Comparison of ENCODE assay signal across 9 mouse cellular contexts in genomic region chr17:24513609-24514008, GRCm38 (mm10). TPM values are rescaled to one million over a fixed set of nuclear protein-coding genes. Genes with fewer than 3 reads are reported as not detected.
DNase-seq lines count a peak whose midpoint lies in the region; ATAC-seq and TF ChIP-seq lines count a peak whose summit lies in the region.
"Had no signal": no experiment of that assay in that cellular context is flagged by ENCODE, and none has a peak within 500 bp of the region (broad histone marks: within the 10 kb centered on the region; RNA-seq: fewer than 3 reads in every experiment).

No protein-coding gene starts in this region.

- H3K4me1 ChIP-seq in midbrain, embryonic 11.5 days (ENCODE audit: control insufficient read depth, insufficient read depth, low read length) = no peaks in the 10 kb centered on the region
- no peaks in the 10 kb centered on the region for H3K4me1 ChIP-seq in midbrain, embryonic 10.5 days
- no peaks in the 10 kb centered on the region; the same call in 1 of the 2 replicates for H3K4me1 ChIP-seq in heart, adult 2 months (ENCODE audit: control insufficient read depth, insufficient read depth, low read length)
- no peaks in the 10 kb centered on the region for H3K4me1 ChIP-seq in kidney, adult 2 months (ENCODE audit: control insufficient read depth, insufficient read depth, low read length)
- no peaks in the 10 kb centered on the region for H3K4me1 ChIP-seq in liver, adult 2 months (ENCODE audit: control insufficient read depth, insufficient read depth, low read length)
- no peaks in the 10 kb centered on the region; the same call in 1 of the 2 replicates for H3K4me1 ChIP-seq in neural tube, embryonic 12.5 days
- H3K4me1 ChIP-seq: limb, embryonic 12.5 days had no signal

- no peaks in the 10 kb centered on the region for H3K79me2 ChIP-seq in heart, adult 2 months (replicated peaks; ENCODE audit: control insufficient read depth, insufficient read depth, low read length)
- H3K79me2 ChIP-seq in liver, adult 2 months (ENCODE audit: control insufficient read depth, insufficient read depth, low read length) = no peaks in the 10 kb centered on the region

- peaks cover 30% of the 10 kb centered on the region for H3K36me3 ChIP-seq in midbrain, embryonic 11.5 days (ENCODE audit: control insufficient read depth, insufficient read depth, low read length)
- H3K36me3 ChIP-seq in midbrain, embryonic 10.5 days = peaks cover 100% of the 10 kb centered on the region
- no peaks in the 10 kb centered on the region for H3K36me3 ChIP-seq in heart, adult 2 months (ENCODE audit: control insufficient read depth, insufficient read depth, low read length)
- H3K36me3 ChIP-seq in kidney, adult 2 months (ENCODE audit: control insufficient read depth, insufficient read depth, low read length) = no peaks in the 10 kb centered on the region
- peaks cover 17% of the 10 kb centered on the region for H3K36me3 ChIP-seq in liver, adult 2 months (ENCODE audit: control insufficient read depth, insufficient read depth, low read length)
- H3K36me3 ChIP-seq in neural tube, embryonic 12.5 days = peaks cover 93% of the 10 kb centered on the region

- TF ChIP-seq POLR2A in heart, adult 2 months (IDR thresholded peaks at IDR 0.05; ENCODE audit: insufficient read depth, low read depth, low read length) = no peak
- TF ChIP-seq POLR2A in kidney, adult 2 months (IDR thresholded peaks at IDR 0.05; ENCODE audit: low read depth, low read length) = no peak
- TF ChIP-seq POLR2A in liver, adult 2 months (IDR thresholded peaks at IDR 0.05; ENCODE audit: extremely low read depth, insufficient read depth, low read length) = no peak

- intact Hi-C loops in heart, adult 2 months (cut with DNase I) = loop anchor here (2.0 to 5.0 kb wide), 2 partner anchors 19 to 36 kb away; partner anchors contain the start of gene Mlst8

- H3K9ac ChIP-seq in midbrain, embryonic 11.5 days (ENCODE audit: low read length) = no peak overlapping the region
- no peak overlapping the region for H3K9ac ChIP-seq in heart, adult 2 months (ENCODE audit: low read depth, low read length)
- H3K9ac ChIP-seq in liver, adult 2 months (ENCODE audit: low read depth, low read length) = no peak overlapping the region
- no peak overlapping the region for H3K9ac ChIP-seq in neural tube, embryonic 12.5 days
- H3K9ac ChIP-seq: limb, embryonic 12.5 days had no signal

- 59% methylated on average over 5 of the region's 5 CpGs for WGBS in midbrain, embryonic 11.5 days
- 64% methylated on average over 5 of the region's 5 CpGs for WGBS in midbrain, embryonic 10.5 days
- 47% methylated on average over 5 of the region's 5 CpGs for WGBS in heart, adult 2 months
- WGBS in kidney, adult 2 months = 47% methylated on average over 5 of the region's 5 CpGs
- 73% methylated on average over 5 of the region's 5 CpGs for WGBS in liver, adult 2 months
- 64% methylated on average over 5 of the region's 5 CpGs for WGBS in neural tube, embryonic 12.5 days

- no peak overlapping the region for H3K27ac ChIP-seq in midbrain, embryonic 11.5 days (ENCODE audit: low read depth, low read length)
- no peak overlapping the region for H3K27ac ChIP-seq in midbrain, embryonic 10.5 days (replicated peaks)
- H3K27ac ChIP-seq in heart, adult 2 months = peak overlapping the region; percentile 82
- H3K27ac ChIP-seq in kidney, adult 2 months (ENCODE audit: insufficient read depth, low read depth, low read length) = no peak overlapping the region
- no peak overlapping the region for H3K27ac ChIP-seq in liver, adult 2 months (replicated peaks; ENCODE audit: insufficient read depth, low read depth, low read length)
- H3K27ac ChIP-seq in neural tube, embryonic 12.5 days = no peak overlapping the region
- H3K27ac ChIP-seq: limb, embryonic 12.5 days had no signal

- peak; percentile 58 for ATAC-seq in midbrain, embryonic 11.5 days (ENCODE audit: low FRiP score)
- ATAC-seq in neural tube, embryonic 12.5 days (ENCODE audit: low FRiP score, low read depth) = no peak

- no peak overlapping the region for H3K4me3 ChIP-seq in midbrain, embryonic 11.5 days (ENCODE audit: low read depth, low read length)
- no peak overlapping the region for H3K4me3 ChIP-seq in midbrain, embryonic 10.5 days
- peak overlapping the region; percentile 41; the same call in 1 of the 2 replicates for H3K4me3 ChIP-seq in heart, adult 2 months
- H3K4me3 ChIP-seq in kidney, adult 2 months (ENCODE audit: insufficient read depth, low read depth, low read length) = no peak overlapping the region
- H3K4me3 ChIP-seq in liver, adult 2 months (ENCODE audit: insufficient read depth, low read depth, low read length) = no peak overlapping the region
- H3K4me3 ChIP-seq in neural tube, embryonic 12.5 days = no peak overlapping the region
- H3K4me3 ChIP-seq: limb, embryonic 12.5 days had no signal

- TF ChIP-seq CTCF in heart, adult 2 months (IDR thresholded peaks at IDR 0.05) = peak; percentile 87
- TF ChIP-seq CTCF in kidney, adult 2 months (conservative IDR thresholded peaks at IDR 0.05; ENCODE audit: insufficient read depth, insufficient read length, low read depth, low read length) = peak; percentile 71
- TF ChIP-seq CTCF in liver, adult 2 months (IDR thresholded peaks at IDR 0.05; ENCODE audit: low read depth, low read length) = peak; percentile 63

- H3K4me2 ChIP-seq in midbrain, embryonic 11.5 days = no peak overlapping the region
- H3K4me2 ChIP-seq in neural tube, embryonic 12.5 days (replicated peaks) = 0 out of 2 replicates have a peak overlapping the region, but pooled peaks have one; percentile 7
- H3K4me2 ChIP-seq: limb, embryonic 12.5 days had no signal

- H3K27me3 ChIP-seq in midbrain, embryonic 11.5 days (ENCODE audit: control insufficient read depth, insufficient read depth, low read length) = no peaks in the 10 kb centered on the region
- no peaks in the 10 kb centered on the region for H3K27me3 ChIP-seq in midbrain, embryonic 10.5 days (ENCODE audit: low read depth, poor library complexity, severe bottlenecking)
- no peaks in the 10 kb centered on the region for H3K27me3 ChIP-seq in heart, adult 2 months (ENCODE audit: control insufficient read depth, insufficient read depth, low read length)
- H3K27me3 ChIP-seq in kidney, adult 2 months (replicated peaks; ENCODE audit: control insufficient read depth, insufficient read depth, low read length) = no peaks in the 10 kb centered on the region
- no peaks in the 10 kb centered on the region for H3K27me3 ChIP-seq in liver, adult 2 months (ENCODE audit: control insufficient read depth, insufficient read depth, low read length)
- H3K27me3 ChIP-seq in neural tube, embryonic 12.5 days (replicated peaks) = no peaks in the 10 kb centered on the region
- H3K27me3 ChIP-seq: limb, embryonic 12.5 days had no signal

- H3K9me3 ChIP-seq in midbrain, embryonic 11.5 days (ENCODE audit: control insufficient read depth, low read length) = no peaks in the 10 kb centered on the region
- no peaks in the 10 kb centered on the region for H3K9me3 ChIP-seq in midbrain, embryonic 10.5 days (replicated peaks)
- H3K9me3 ChIP-seq in neural tube, embryonic 12.5 days = no peaks in the 10 kb centered on the region
- H3K9me3 ChIP-seq: limb, embryonic 12.5 days had no signal

- peak; percentile 92 for DNase-seq in midbrain, embryonic 11.5 days (ENCODE audit: low spot score, missing footprints)
- no peak for DNase-seq in midbrain, embryonic 10.5 days (ENCODE audit: low spot score)
- DNase-seq in cerebellum, adult 9-10 months = peak; percentile 75
- DNase-seq in heart, adult 2 months = peak; percentile 49 to 65
- DNase-seq in kidney, adult 2 months = peak; percentile 75
- DNase-seq in liver, adult 2 months (ENCODE audit: extremely low read depth, low read depth, low spot score) = peak; percentile 8
- no peak for DNase-seq in spleen, adult 18-20 months

- TF ChIP-seq EP300 in heart, adult 2 months (IDR thresholded peaks at IDR 0.05; ENCODE audit: insufficient read depth, low read depth, low read length) = 0 out of 2 replicates have a peak, but pooled peaks have one; percentile 60

RNA-seq across cellular contexts. Expression of gene Traf7, which starts 14.1 kb away (rescaled TPM):
- polyA plus RNA-seq in midbrain, embryonic 11.5 days (2014; fragmentation: Nextera tagmentation; extraction: Ambion mirVana) = 67.1 and 80.8 TPM in 2 replicates
- 106 and 110 TPM in 2 replicates for polyA plus RNA-seq in midbrain, embryonic 10.5 days (2016; fragmentation: Nextera tagmentation; extraction: Ambion mirVana)
- 10 to 100 TPM; 41.9 to 46.5 TPM for total RNA-seq in heart, adult 2 months (2021)
- 93.4 and 109 TPM in 2 replicates for polyA plus RNA-seq in heart, adult 2 months (2012; rRNA removed)
- 108 and 124 TPM in 2 replicates for polyA plus RNA-seq in kidney, adult 2 months (2012; rRNA removed)
- total RNA-seq in liver, adult 2 months (2014; rRNA removed) = 13.4 and 14.4 TPM in 2 replicates
- polyA plus RNA-seq in liver, adult 2 months (2012; rRNA removed) = 25.3 and 47.5 TPM in 2 replicates
- polyA plus RNA-seq in neural tube, embryonic 12.5 days (2016; fragmentation: Nextera tagmentation; extraction: Ambion mirVana) = 83.4 and 84.0 TPM in 2 replicates

RNA-seq across cellular contexts. Expression of gene Rab26, which starts 20.4 kb away (rescaled TPM):
- 1.8 and 2.2 TPM in 2 replicates for polyA plus RNA-seq in midbrain, embryonic 11.5 days (2014; fragmentation: Nextera tagmentation; extraction: Ambion mirVana)
- polyA plus RNA-seq in midbrain, embryonic 10.5 days (2016; fragmentation: Nextera tagmentation; extraction: Ambion mirVana) = 2.1 and 2.9 TPM in 2 replicates
- under 1 TPM in 1 of 2 experiments, not detected in 1; 0.39 TPM for total RNA-seq in heart, adult 2 months (2021)
- polyA plus RNA-seq in heart, adult 2 months (2012; rRNA removed) = 0.10 and 0.12 TPM in 2 replicates
- polyA plus RNA-seq in kidney, adult 2 months (2012; rRNA removed) = 0.56 and 0.58 TPM in 2 replicates
- total RNA-seq in liver, adult 2 months (2014; rRNA removed) = 0.13 and 0.37 TPM in 2 replicates
- 0.15 and 0.40 TPM in 2 replicates for polyA plus RNA-seq in liver, adult 2 months (2012; rRNA removed)
- polyA plus RNA-seq in neural tube, embryonic 12.5 days (2016; fragmentation: Nextera tagmentation; extraction: Ambion mirVana) = 1.6 and 2.2 TPM in 2 replicates

RNA-seq across cellular contexts. Expression of gene Caskin1, which starts 25.2 kb away (rescaled TPM):
- 5.5 and 6.2 TPM in 2 replicates for polyA plus RNA-seq in midbrain, embryonic 11.5 days (2014; fragmentation: Nextera tagmentation; extraction: Ambion mirVana)
- polyA plus RNA-seq in midbrain, embryonic 10.5 days (2016; fragmentation: Nextera tagmentation; extraction: Ambion mirVana) = 6.7 and 8.5 TPM in 2 replicates
- under 1 TPM; 0.16 to 0.55 TPM for total RNA-seq in heart, adult 2 months (2021)
- polyA plus RNA-seq in heart, adult 2 months (2012; rRNA removed) = 0.23 and 0.45 TPM in 2 replicates
- polyA plus RNA-seq in kidney, adult 2 months (2012; rRNA removed) = 0.52 and 0.80 TPM in 2 replicates
- total RNA-seq in liver, adult 2 months (2014; rRNA removed) = under 0.01 and 0.18 TPM in 2 replicates
- 0.18 and 0.26 TPM in 2 replicates for polyA plus RNA-seq in liver, adult 2 months (2012; rRNA removed)
- 23.2 and 25.4 TPM in 2 replicates for polyA plus RNA-seq in neural tube, embryonic 12.5 days (2016; fragmentation: Nextera tagmentation; extraction: Ambion mirVana)

RNA-seq across cellular contexts. Expression of gene Mlst8, which starts 34.7 kb away (rescaled TPM):
- polyA plus RNA-seq in midbrain, embryonic 11.5 days (2014; fragmentation: Nextera tagmentation; extraction: Ambion mirVana) = 28.9 and 30.3 TPM in 2 replicates
- polyA plus RNA-seq in midbrain, embryonic 10.5 days (2016; fragmentation: Nextera tagmentation; extraction: Ambion mirVana) = 40.2 and 40.9 TPM in 2 replicates
- total RNA-seq in heart, adult 2 months (2021) = 10 to 100 TPM in 1 of 2 experiments, 1 to 10 TPM in 1; 8.5 to 10.7 TPM
- 28.1 and 42.0 TPM in 2 replicates for polyA plus RNA-seq in heart, adult 2 months (2012; rRNA removed)
- 26.1 and 32.1 TPM in 2 replicates for polyA plus RNA-seq in kidney, adult 2 months (2012; rRNA removed)
- total RNA-seq in liver, adult 2 months (2014; rRNA removed) = 3.5 and 3.9 TPM in 2 replicates
- polyA plus RNA-seq in liver, adult 2 months (2012; rRNA removed) = 12.9 and 16.7 TPM in 2 replicates
- polyA plus RNA-seq in neural tube, embryonic 12.5 days (2016; fragmentation: Nextera tagmentation; extraction: Ambion mirVana) = 33.8 and 34.9 TPM in 2 replicates

RNA-seq across cellular contexts. Expression of gene Pkd1, which starts 36.0 kb away (rescaled TPM):
- polyA plus RNA-seq in midbrain, embryonic 11.5 days (2014; fragmentation: Nextera tagmentation; extraction: Ambion mirVana) = 11.9 and 18.5 TPM in 2 replicates
- 14.7 and 18.5 TPM in 2 replicates for polyA plus RNA-seq in midbrain, embryonic 10.5 days (2016; fragmentation: Nextera tagmentation; extraction: Ambion mirVana)
- total RNA-seq in heart, adult 2 months (2021) = 10 to 100 TPM; 35.6 to 36.2 TPM
- 48.5 and 59.9 TPM in 2 replicates for polyA plus RNA-seq in heart, adult 2 months (2012; rRNA removed)
- polyA plus RNA-seq in kidney, adult 2 months (2012; rRNA removed) = 34.6 and 42.9 TPM in 2 replicates
- 9.9 and 11.4 TPM in 2 replicates for total RNA-seq in liver, adult 2 months (2014; rRNA removed)
- polyA plus RNA-seq in liver, adult 2 months (2012; rRNA removed) = 14.7 and 17.4 TPM in 2 replicates
- 23.0 and 26.5 TPM in 2 replicates for polyA plus RNA-seq in neural tube, embryonic 12.5 days (2016; fragmentation: Nextera tagmentation; extraction: Ambion mirVana)

Comparison
In these comparisons a context has a peak if more than half of its experiments do, and no peak if none do; other contexts are left out.
1. DNase-seq: peak in midbrain, embryonic 11.5 days (single experiment), cerebellum, adult 9-10 months (single experiment), heart, adult 2 months (2 of 2), kidney, adult 2 months (single experiment) and liver, adult 2 months (single experiment); none in midbrain, embryonic 10.5 days (single experiment) and spleen, adult 18-20 months (0 of 2).
2. Peak in every context shown above with its lines, with median percentiles within 50 percentile points of each other: CTCF ChIP-seq.